Mouse (Mus musculus): ENCODE measurements at regions not wholly inside any gene's neighbourhood (a gene's known extent, or its start where the extent isn't known, plus 50 kb on each side); places are given as distances from the start of the nearest gene placed in this dataset.

- no peak for TF ChIP-seq CTCF (IDR thresholded peaks at IDR 0.05; ENCODE audit: low read depth)
- TF ChIP-seq EP300 (IDR thresholded peaks at IDR 0.05; ENCODE audit: low read depth) = no peak
Observed at GRCm38 (mm10) chr13:44548880-44549279, 180.4 kb upstream of the Jarid2 start.

Measured in heart, postnatal 0 days (tissue).